Mouse (Mus musculus) brain, embryonic 14.5 days (tissue): Measurements from ENCODE around the gene Hist2h2ab.

Experiments
- CTCF ChIP-seq: fragments of 200-500 bp; IDR thresholded peaks from 2 replicates; pipeline ENCODE4 v1.5.1; 2012; ENCODE audit warnings: inconsistent platforms, mild to moderate bottlenecking, moderate library complexity, borderline replicate concordance; ENCODE audit not compliant: insufficient read depth, insufficient read length; ENCODE audit errors: extremely low read depth
- POLR2A ChIP-seq: fragments of 200-500 bp; IDR thresholded peaks from 2 replicates; pipeline ENCODE4 v1.6.1; 2012; ENCODE audit warnings: mild to moderate bottlenecking, inconsistent platforms, borderline replicate concordance; ENCODE audit not compliant: poor library complexity, insufficient read depth, insufficient read length, severe bottlenecking; ENCODE audit errors: extremely low read depth

- TF ChIP-seq POLR2A, result no peak
- no peak for TF ChIP-seq CTCF
Measured at GRCm38 (mm10) chr3:96243921-96244572, 24.4 kb downstream of the Hist2h2ab start.
